In genomic region chr11:57426046-57426805, GRCm38 (mm10) we compare ENCODE assay signal across 9 mouse cellular contexts.
A peak's percentile ranks its signal among the peaks of the same experiment; 100 is the strongest.
DNase-seq lines count a peak whose midpoint lies in the region; ATAC-seq and TF ChIP-seq lines count a peak whose summit lies in the region.
"Had no signal": no experiment of that assay in that cellular context is flagged by ENCODE, and none has a peak within 500 bp of the region (broad histone marks: within the 10 kb centered on the region; RNA-seq: fewer than 3 reads in every experiment).

No protein-coding gene starts in this region.

- intact Hi-C loops in heart, postnatal 14 days (cut with DNase I): loop anchor here (2.0 kb wide), 1 partner anchor 41 kb away; no protein-coding TSS in a partner anchor

- no peak overlapping the region for H3K4me3 ChIP-seq in heart, postnatal 0 days (ENCODE audit: low read depth, low read length)
- H3K4me3 ChIP-seq in heart, embryonic 12.5 days: no peak overlapping the region
- H3K4me3 ChIP-seq: neural tube, embryonic 13.5 days had no signal

- H3K4me2 ChIP-seq in heart, postnatal 0 days (ENCODE audit: low read depth, low read length): no peak overlapping the region
- no peak overlapping the region for H3K4me2 ChIP-seq in heart, embryonic 12.5 days
- H3K4me2 ChIP-seq: neural tube, embryonic 13.5 days had no signal

- no peaks in the 10 kb centered on the region for H3K9me3 ChIP-seq in heart, postnatal 0 days (replicated peaks; ENCODE audit: control insufficient read depth, low read length)
- H3K9me3 ChIP-seq in heart, embryonic 12.5 days (replicated peaks): no peaks in the 10 kb centered on the region
- H3K9me3 ChIP-seq: neural tube, embryonic 13.5 days had no signal

- 57% methylated on average over 12 of the region's 12 CpGs for WGBS in heart, postnatal 0 days
- WGBS in heart, embryonic 12.5 days: 62% methylated on average over 12 of the region's 12 CpGs

- no peak for DNase-seq in heart, postnatal 0 days (ENCODE audit: low spot score)
- peak; percentile 57 for DNase-seq in 416B (ENCODE audit: low read depth)
- DNase-seq in NIH3T3 (ENCODE audit: low read depth): peak; percentile 24
- DNase-seq in heart, postnatal 14 days: peak; percentile 12 to 26
- DNase-seq in naive thymus-derived CD4-positive, alpha-beta T cell, adult 2 months (ENCODE audit: low read depth): peak; percentile 67
- no peak for DNase-seq in frontal cortex, postnatal 36 days (ENCODE audit: low spot score in 2 of 2)

- no peak overlapping the region for H3K9ac ChIP-seq in heart, postnatal 0 days (replicated peaks; ENCODE audit: low read depth, low read length)
- no peak overlapping the region for H3K9ac ChIP-seq in heart, embryonic 12.5 days
- H3K9ac ChIP-seq: neural tube, embryonic 13.5 days had no signal

- no peaks in the 10 kb centered on the region for H3K36me3 ChIP-seq in heart, postnatal 0 days (replicated peaks; ENCODE audit: control insufficient read depth, insufficient read depth, low read length)
- H3K36me3 ChIP-seq in heart, embryonic 12.5 days: no peaks in the 10 kb centered on the region
- H3K36me3 ChIP-seq: neural tube, embryonic 13.5 days had no signal

- no peak for TF ChIP-seq EP300 in heart, postnatal 0 days (IDR thresholded peaks at IDR 0.05; ENCODE audit: low read depth)

- no peak overlapping the region for H3K27ac ChIP-seq in heart, postnatal 0 days (ENCODE audit: low read depth)
- no peak overlapping the region for H3K27ac ChIP-seq in heart, embryonic 12.5 days (ENCODE audit: poor library complexity, severe bottlenecking)
- H3K27ac ChIP-seq: neural tube, embryonic 13.5 days had no signal

- H3K4me1 ChIP-seq in heart, postnatal 0 days (ENCODE audit: control insufficient read depth, insufficient read depth): no peaks in the 10 kb centered on the region
- H3K4me1 ChIP-seq in heart, embryonic 12.5 days (replicated peaks): no peaks in the 10 kb centered on the region

- peak; percentile 31 for TF ChIP-seq CTCF in heart, postnatal 0 days (IDR thresholded peaks at IDR 0.05; ENCODE audit: low read depth)

- no peak for ATAC-seq in heart, postnatal 0 days (ENCODE audit: insufficient read depth, low read depth)
- no peak for ATAC-seq in heart, embryonic 12.5 days (ENCODE audit: insufficient number of reproducible peaks, low FRiP score)
- no peak for ATAC-seq in inflammation-experienced regulatory T-cells, adult 6 months

- no peaks in the 10 kb centered on the region for H3K27me3 ChIP-seq in heart, postnatal 0 days (ENCODE audit: control insufficient read depth, insufficient read depth, low read length)
- no peaks in the 10 kb centered on the region for H3K27me3 ChIP-seq in heart, embryonic 12.5 days (replicated peaks)
- H3K27me3 ChIP-seq: neural tube, embryonic 13.5 days had no signal

Comparison
In these comparisons a context has a peak if more than half of its experiments do, and no peak if none do; other contexts are left out.
1. DNase-seq: peak in 416B (single experiment), NIH3T3 (single experiment), heart, postnatal 14 days (2 of 2) and naive thymus-derived CD4-positive, alpha-beta T cell, adult 2 months (single experiment); none in heart, postnatal 0 days (single experiment) and frontal cortex, postnatal 36 days (0 of 2).